Mouse (Mus musculus) left cerebral cortex, postnatal 36 days (tissue): ENCODE data around the gene Ube2l3. TPM values are rescaled to one million over a fixed set of nuclear protein-coding genes. Genes with fewer than 3 reads are reported as not detected.

Experiments used
- DNase-seq, 2 experiments: peaks; one replicate each; pipeline ENCODE4 v3.0.0; 2021 to 2022; ENCODE audit warnings: low spot score in 2 of 2, mixed read lengths in 1 of 2
- intact Hi-C: fragments of 180-260 bp; cut with DNase I; formaldehyde crosslinking; loops from one replicate; pipeline ENCODE4 v1.15.1; 2025
- total RNA-seq, 2 experiments: library from RNA; stranded (reverse); gene quantifications; 2 replicates each; pipeline ENCODE4 v1.2.3; 2021

Ube2l3 gene
- total RNA-seq, 2 experiments from 2014 or later = 123 to 145 TPM

GRCm38 (mm10) chr16:17209981-17210838 is 7.8 kb upstream of the Ube2l3 start:
- peak; percentile 81 to 85 for DNase-seq
- intact Hi-C loops = loop anchor here (1.0 kb wide), 1 partner anchor 66 kb away; the partner anchor contains the start of gene Tmem191c

DNA sequence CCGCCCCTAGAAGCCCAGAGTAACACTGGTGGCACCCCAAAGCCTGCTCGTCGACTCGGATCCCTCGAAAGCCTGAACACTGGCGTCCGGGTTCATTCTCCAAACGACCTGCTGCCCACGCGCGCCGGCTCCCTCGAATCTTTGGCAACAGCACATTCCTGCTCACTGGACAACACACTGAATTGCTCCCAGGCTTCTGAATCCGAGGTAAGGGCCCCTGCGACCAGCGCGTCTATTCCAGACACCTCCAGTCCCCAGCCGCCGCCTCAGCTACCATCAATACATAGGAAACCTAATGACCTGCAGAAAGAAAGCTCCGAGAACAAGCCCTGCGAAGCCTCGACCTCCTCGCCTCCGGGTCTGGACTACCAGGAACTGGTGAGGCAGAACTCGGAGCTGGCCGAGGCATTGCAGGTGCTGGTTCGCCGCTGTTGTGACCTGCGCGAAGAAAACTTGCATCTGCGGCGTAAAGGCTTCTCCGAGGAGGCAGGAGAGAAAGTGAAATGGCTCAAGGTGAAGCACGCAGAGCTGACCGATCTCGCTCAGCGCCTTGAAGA is 7.0 kb upstream of the Ube2l3 start:
- intact Hi-C loops = loop anchor here (1.0 kb wide), 1 partner anchor 67 kb away; the partner anchor contains the start of gene Tmem191c
- peak in 1 of 2 experiments; percentile 10 for DNase-seq

DNA sequence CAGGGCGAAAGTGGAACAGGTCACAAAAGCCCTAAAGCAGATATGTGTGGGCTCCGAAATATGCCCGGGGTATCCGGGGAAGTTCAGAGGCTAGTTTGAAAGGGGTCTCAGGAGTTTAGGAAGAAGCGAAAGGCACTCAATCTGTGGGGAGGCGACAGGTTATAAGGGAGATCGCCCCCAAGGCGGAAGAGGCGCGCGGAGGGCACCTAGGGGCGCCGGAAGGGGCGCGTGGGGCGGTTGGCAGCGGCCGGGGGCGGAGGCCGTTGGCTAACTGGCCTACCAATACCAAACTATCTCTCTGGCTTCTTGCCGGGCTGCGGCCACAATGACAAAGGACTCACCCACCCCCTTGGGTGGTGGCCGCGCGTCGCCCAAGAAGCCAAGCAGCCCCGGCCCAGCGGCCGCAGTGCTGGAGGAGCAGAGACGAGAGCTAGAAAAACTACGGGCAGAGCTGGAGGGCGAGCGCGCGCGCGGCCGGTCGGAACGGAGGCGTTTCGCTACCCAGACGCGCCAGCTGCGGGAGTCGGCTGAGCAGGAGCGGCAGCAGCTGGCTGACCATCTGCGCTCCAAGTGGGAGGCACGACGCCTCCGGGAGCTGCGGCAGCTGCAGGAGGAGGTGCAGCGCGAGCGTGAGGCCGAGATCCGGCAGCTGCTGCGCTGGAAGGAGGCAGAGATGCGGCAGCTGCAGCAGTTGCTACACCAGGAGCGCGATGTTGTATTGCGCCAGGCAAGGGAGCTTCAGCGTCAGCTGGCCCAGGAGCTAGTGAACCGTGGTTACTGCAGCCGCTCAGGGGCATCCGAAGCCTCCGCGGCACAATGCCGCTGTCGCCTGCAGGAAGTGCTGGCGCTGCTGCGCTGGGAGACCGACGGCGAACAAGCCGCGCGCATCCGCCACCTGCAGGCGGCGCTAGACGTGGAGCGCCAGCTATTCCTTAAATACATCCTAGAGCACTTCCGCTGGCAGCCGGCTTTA is 6.2 kb upstream of the Ube2l3 start, which contains the start of gene Rimbp3:
Rimbp3 (plus strand) TSS at position 215 of the 973 bp plus-strand sequence.
- intact Hi-C loops = loop anchor here (1.0 kb wide), 1 partner anchor 68 kb away; the partner anchor contains the start of gene Tmem191c
- DNase-seq = peak; percentile 79 to 84

DNA sequence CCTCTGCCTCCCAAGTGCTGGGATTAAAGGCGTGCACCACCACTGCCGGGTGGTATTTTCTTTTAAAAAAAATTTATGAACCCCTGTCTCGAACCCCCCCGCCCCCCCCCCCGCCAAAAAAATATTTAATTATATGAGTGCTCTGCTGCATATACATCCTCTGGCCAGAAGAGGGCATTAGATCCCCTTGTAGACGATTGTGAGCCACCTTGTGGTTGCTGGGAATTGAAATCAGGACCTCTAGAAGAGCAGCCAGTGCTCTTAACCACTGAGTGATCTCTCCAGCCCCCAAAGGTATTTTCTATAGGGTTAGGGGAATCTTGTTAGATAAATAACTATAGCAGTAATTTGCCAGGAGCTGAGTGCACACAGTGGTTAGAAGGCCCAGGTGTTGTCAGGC is 2.5 kb upstream of the Ube2l3 start:
- no peak for DNase-seq
- intact Hi-C loops = loop anchor here (5.0 kb wide), 2 partner anchors 58 to 73 kb away; partner anchors contain the start of genes Ccdc116 and Sdf2l1

DNA sequence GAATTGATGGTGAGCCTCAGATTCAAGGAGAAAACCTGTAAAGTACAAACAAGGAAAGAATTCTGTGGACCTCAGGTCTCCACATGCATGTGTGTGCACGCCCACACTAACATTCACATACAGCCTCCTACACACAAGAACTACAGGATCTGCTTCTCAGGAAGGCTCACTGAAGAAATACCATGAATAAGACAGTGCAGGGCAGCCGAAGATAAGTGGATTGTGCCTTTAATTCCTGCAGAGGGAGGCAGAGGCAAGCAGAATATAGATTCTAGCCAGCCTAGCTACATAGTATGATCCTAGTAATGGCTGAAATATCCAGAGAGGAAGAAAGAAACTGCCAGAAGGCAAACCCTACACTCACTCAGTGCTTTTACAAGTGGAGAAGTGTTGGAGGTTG is 472 bp downstream of the Ube2l3 start:
- intact Hi-C loops = loop anchor here (5.0 kb wide), 2 partner anchors 55 to 70 kb away; partner anchors contain the start of genes Ccdc116 and Sdf2l1
- DNase-seq = no peak

- DNase-seq = peak; percentile 89
- intact Hi-C loops = loop anchor here (5.0 kb wide), 2 partner anchors 54 to 69 kb away; partner anchors contain the start of genes Ccdc116 and Sdf2l1
Observed at GRCm38 (mm10) chr16:17200953-17201707, 1.3 kb downstream of the Ube2l3 start.

DNA sequence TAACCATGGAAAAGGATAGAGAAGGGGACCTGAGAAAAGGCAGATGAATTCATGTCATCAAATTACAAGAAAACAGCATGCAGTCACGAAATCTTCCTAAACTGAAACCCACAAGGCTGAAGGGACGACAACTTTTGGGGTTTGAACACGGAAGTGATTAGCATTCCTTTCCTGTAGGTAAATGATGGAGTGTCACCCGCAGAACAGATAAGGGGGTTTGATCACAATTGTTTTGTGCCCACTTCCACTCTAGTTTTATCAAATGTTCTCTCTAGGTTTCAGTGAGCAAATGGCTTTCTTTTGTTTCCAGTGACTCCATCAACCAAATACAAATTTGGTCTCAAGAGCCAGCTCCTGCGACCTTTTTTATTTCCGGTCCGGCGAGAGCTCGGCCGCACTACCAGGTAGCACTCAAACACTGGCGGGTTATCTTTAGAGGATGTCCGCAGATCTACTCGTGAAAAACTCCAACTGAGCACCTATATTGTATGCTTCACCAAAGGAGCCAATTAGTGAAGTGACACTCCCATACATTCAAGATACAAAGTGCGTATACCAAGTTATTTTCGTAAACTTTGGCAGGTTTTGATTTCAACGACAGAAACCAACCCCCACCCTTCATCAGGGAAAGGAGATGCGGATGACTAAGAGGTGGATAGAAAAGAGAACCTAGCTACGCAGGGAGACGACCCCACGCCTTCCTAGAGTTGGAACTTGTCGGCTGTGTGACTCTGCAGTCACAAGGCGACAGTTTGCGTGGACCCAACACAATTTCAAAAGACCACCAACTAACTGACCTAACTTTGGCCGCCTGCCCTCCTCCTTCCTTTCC is 2.1 kb downstream of the Ube2l3 start:
- no peak for DNase-seq
- intact Hi-C loops = loop anchor here (5.0 kb wide), 2 partner anchors 53 to 68 kb away; partner anchors contain the start of genes Ccdc116 and Sdf2l1

DNA sequence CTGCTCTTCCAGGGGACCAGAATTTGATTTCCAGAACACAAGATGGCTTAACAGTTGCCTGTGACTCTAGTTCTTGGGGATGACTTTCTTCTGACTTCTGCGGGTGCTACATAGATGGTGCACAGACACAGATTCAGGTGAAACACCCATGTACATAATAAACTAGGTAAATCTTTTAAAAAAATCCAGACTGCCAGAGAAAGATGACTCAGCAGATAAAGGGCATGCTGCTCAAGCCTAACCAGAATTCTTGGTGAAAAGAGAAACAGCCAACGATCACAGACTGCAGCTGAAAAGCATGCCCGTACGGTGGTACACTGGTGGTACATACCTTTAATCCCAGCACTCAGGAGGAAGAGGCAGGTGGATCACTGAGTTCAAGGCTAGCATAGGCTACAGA is 8.6 kb downstream of the Ube2l3 start:
- intact Hi-C loops = no loop called here

GRCm38 (mm10) chr16:17185475-17185874 is 17.0 kb downstream of the Ube2l3 start:
- no peak for DNase-seq
- intact Hi-C loops = no loop called here

More for the DNA sequence above, 8.6 kb downstream of the Ube2l3 start:
- no peak for DNase-seq

GRCm38 (mm10) chr16:17183003-17183402 is 19.4 kb downstream of the Ube2l3 start:
- intact Hi-C loops = no loop called here
- DNase-seq = no peak

DNA sequence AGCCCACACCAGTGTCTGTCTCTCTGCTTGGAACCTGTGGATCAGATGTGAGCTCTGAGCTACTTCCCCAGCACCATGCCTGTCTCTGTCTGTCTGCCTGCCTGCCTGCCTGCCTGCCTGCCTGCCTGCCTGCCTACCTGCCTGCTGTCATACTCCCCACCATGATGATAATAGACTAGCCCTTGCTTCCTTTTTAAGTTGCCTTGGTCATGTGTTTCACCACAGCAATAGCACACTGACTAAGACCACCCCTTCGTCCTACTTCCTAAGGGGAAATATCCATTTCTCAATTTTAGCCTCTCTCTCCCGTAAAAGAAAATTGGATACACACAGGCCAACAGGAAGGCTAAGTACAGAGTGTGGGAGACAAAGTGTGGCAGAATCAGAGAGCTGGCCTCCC is 20.3 kb downstream of the Ube2l3 start:
- DNase-seq = no peak
- intact Hi-C loops = no loop called here

DNA sequence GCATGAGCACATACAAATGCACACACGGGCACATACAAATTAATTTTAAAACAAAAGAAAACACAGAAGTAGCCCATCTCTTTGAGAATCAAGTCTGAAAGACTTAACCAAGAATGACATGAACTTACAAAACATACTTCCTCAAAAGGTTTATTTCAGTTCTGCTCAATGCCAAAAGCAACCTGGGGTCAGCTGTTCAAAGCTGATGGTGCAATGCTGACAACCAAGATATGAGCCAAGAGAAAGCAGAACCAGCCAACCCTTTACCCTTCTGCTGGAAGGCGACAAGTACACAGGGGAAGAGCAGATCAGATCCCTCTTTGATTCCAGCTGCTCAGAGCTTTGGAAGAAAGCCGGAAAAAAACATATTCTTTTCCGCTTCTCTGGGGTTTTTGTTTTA is 21.1 kb downstream of the Ube2l3 start:
- intact Hi-C loops = no loop called here
- no peak for DNase-seq

- intact Hi-C loops = no loop called here
- no peak for DNase-seq
Observed at GRCm38 (mm10) chr16:17179706-17180105, 22.7 kb downstream of the Ube2l3 start.

- intact Hi-C loops = no loop called here
- DNase-seq = no peak
Observed at GRCm38 (mm10) chr16:17177623-17178170, 24.8 kb downstream of the Ube2l3 start.

DNA sequence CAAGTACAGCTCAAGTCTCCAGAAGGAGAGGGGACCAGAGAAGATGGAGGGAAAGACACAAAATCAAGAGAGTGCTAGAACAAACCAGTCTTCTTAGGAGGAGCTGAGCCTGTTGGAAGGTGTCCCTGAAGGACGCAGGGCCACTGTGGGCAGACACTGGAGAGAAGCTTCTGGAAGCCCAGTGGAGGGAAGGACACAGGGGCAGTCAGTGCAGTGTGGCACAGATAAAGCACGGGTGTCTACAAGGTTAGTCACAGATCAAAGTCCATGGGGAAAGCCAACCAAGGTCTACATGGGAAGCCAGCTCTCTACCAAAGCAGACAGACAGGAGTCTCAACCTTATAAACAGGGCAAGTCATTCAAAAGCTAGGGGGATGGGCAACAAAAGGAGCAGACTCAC is 26.7 kb downstream of the Ube2l3 start:
- no peak for DNase-seq
- intact Hi-C loops = no loop called here

GRCm38 (mm10) chr16:17168049-17168448 is 34.4 kb downstream of the Ube2l3 start:
- intact Hi-C loops = no loop called here
- DNase-seq = no peak

GRCm38 (mm10) chr16:17167179-17167578 is 35.3 kb downstream of the Ube2l3 start:
- intact Hi-C loops = no loop called here
- DNase-seq = no peak
